Mouse (Mus musculus) forebrain, embryonic 14.5 days (tissue): Measurements from ENCODE around the gene Ttc22. TPM values are rescaled to one million over a fixed set of nuclear protein-coding genes. Genes with fewer than 3 reads are reported as not detected.

ENCODE experiments used
- ATAC-seq: fragments of 200-750 bp; cut with Nextera tagmentation; 2 replicates; pipeline ENCODE4 v1.8.0; 2017; ENCODE audit warnings: mild to moderate bottlenecking, moderate library complexity
- DNase-seq: peaks from one replicate; pipeline ENCODE4 v3.0.0-alpha.2; 2015; ENCODE audit warnings: low spot score
- H3K27ac ChIP-seq: fragments of 300-500 bp; sonication (generic); 2 replicates; pipeline ENCODE4 v1.5.1; 2014; ENCODE audit warnings: low read depth, mild to moderate bottlenecking, control low read depth, low read length, moderate library complexity
- H3K27me3 ChIP-seq: fragments of 300-500 bp; sonication (generic); replicated peaks from 2 replicates; pipeline ENCODE4 v1.6.1; 2014; ENCODE audit warnings: low read length, control low read depth, mixed read lengths; ENCODE audit not compliant: control insufficient read depth, insufficient read depth
- H3K36me3 ChIP-seq: fragments of 300-500 bp; sonication (generic); 2 replicates; pipeline ENCODE4 v1.6.1; 2014; ENCODE audit warnings: low read length, control low read depth; ENCODE audit not compliant: control insufficient read depth, insufficient read depth
- H3K4me1 ChIP-seq: fragments of 300-500 bp; sonication (generic); 2 replicates; pipeline ENCODE4 v1.6.1; 2014; ENCODE audit warnings: antibody characterized with exemption, low read length, control low read depth; ENCODE audit not compliant: control insufficient read depth, insufficient read depth
- H3K4me2 ChIP-seq: fragments of 300-500 bp; sonication (generic); 2 replicates; pipeline ENCODE4 v1.6.1; 2014; ENCODE audit warnings: mild to moderate bottlenecking, control low read depth, low read length
- H3K4me3 ChIP-seq: fragments of 300-500 bp; sonication (generic); 2 replicates; pipeline ENCODE4 v1.5.1; 2014; ENCODE audit warnings: low read depth, low read length, control low read depth
- H3K9ac ChIP-seq: fragments of 300-500 bp; sonication (generic); 2 replicates; pipeline ENCODE4 v1.6.1; 2014; ENCODE audit warnings: mild to moderate bottlenecking, low read length, control low read depth, moderate library complexity
- H3K9me3 ChIP-seq: fragments of 300-500 bp; sonication (generic); replicated peaks from 2 replicates; pipeline ENCODE4 v1.6.1; 2016; ENCODE audit warnings: low read length, control low read depth, mixed read lengths; ENCODE audit not compliant: control insufficient read depth
- WGBS: fragments of 180-500 bp; shearing (Covaris S2); extraction: QIAGEN DNeasy Blood & Tissue Kit; methylation state at CpG from one replicate; pipeline ENCODE4 v1.1.7; 2014; 5-methylcytosine and 5-hydroxymethylcytosine counted together
- polyA plus RNA-seq: library from polyadenylated mRNA; unstranded; fragments of >200 nt; fragmentation: Nextera tagmentation; extraction: Ambion mirVana; gene quantifications from 2 replicates; pipeline ENCODE4 v1.2.1, GENCODE M21; 2014

The Ttc22 gene
- polyA plus RNA-seq, 1 experiment from 2014 or later: 0.53 TPM

DNA sequence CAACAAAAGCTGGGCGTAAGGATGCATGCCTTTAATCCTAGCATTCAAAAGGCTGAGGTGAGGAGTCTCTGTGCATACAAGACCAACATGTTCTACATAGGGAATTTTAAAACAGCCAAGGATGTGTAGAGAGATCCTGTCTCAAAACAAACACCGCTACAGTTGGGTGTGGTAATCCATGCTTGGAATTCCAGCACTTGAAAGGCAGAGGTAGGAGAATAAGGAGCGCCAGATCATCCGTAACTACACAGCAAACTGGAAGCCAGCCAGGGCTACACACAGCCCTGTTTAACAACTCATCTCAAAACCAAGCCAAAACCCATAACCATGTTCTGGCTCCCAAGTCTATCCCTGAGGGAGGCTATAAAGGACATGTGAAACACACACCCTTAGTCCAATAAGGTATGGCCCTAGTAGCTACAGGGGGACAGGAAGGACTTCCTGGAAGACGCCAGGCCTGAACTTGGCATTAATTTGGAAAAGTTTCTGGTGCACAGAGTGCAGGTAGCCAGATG is 41.8 kb downstream of the Ttc22 start:
- DNase-seq: no peak
- no peak overlapping the region for H3K4me3 ChIP-seq
- WGBS: 89% methylated on average over 5 of the region's 5 CpGs
- H3K27me3 ChIP-seq: no peaks in the 10 kb centered on the region
- H3K9ac ChIP-seq: no peak overlapping the region
- H3K36me3 ChIP-seq: peaks cover 89% of the 10 kb centered on the region
- no peaks in the 10 kb centered on the region for H3K4me1 ChIP-seq
- no peaks in the 10 kb centered on the region for H3K9me3 ChIP-seq
- ATAC-seq: no peak
- H3K27ac ChIP-seq: no peak overlapping the region
- H3K4me2 ChIP-seq: no peak overlapping the region

GRCm38 (mm10) chr4:106664697-106665096 is 42.5 kb downstream of the Ttc22 start:
- H3K4me2 ChIP-seq: no peak overlapping the region
- ATAC-seq: no peak
- H3K9me3 ChIP-seq: no peaks in the 10 kb centered on the region
- no peaks in the 10 kb centered on the region for H3K4me1 ChIP-seq
- peaks cover 93% of the 10 kb centered on the region for H3K36me3 ChIP-seq
- no peak overlapping the region for H3K27ac ChIP-seq
- 91% methylated on average over 6 of the region's 6 CpGs for WGBS
- H3K4me3 ChIP-seq: no peak overlapping the region
- no peak for DNase-seq
- no peak overlapping the region for H3K9ac ChIP-seq
- no peaks in the 10 kb centered on the region for H3K27me3 ChIP-seq

- H3K4me1 ChIP-seq: no peaks in the 10 kb centered on the region
- WGBS: 100% methylated on average over 2 of the region's 2 CpGs
- DNase-seq (no peak), ATAC-seq (no peak)
- H3K9me3 ChIP-seq: no peaks in the 10 kb centered on the region
- H3K9ac ChIP-seq: no peak overlapping the region
- no peak overlapping the region for H3K27ac ChIP-seq
- no peaks in the 10 kb centered on the region for H3K27me3 ChIP-seq
- peaks cover 93% of the 10 kb centered on the region for H3K36me3 ChIP-seq
- no peak overlapping the region for H3K4me2 ChIP-seq
- no peak overlapping the region for H3K4me3 ChIP-seq
Measured at GRCm38 (mm10) chr4:106665269-106665668, 43.0 kb downstream of the Ttc22 start.

GRCm38 (mm10) chr4:106665673-106666072 is 43.4 kb downstream of the Ttc22 start:
- no peak overlapping the region for H3K27ac ChIP-seq
- WGBS: 91% methylated on average over 10 of the region's 10 CpGs
- H3K4me2 ChIP-seq: no peak overlapping the region
- DNase-seq: no peak
- H3K9me3 ChIP-seq: no peaks in the 10 kb centered on the region
- H3K27me3 ChIP-seq: no peaks in the 10 kb centered on the region
- no peak overlapping the region for H3K9ac ChIP-seq
- H3K36me3 ChIP-seq: peaks cover 93% of the 10 kb centered on the region
- no peak for ATAC-seq
- no peak overlapping the region for H3K4me3 ChIP-seq
- no peaks in the 10 kb centered on the region for H3K4me1 ChIP-seq

DNA sequence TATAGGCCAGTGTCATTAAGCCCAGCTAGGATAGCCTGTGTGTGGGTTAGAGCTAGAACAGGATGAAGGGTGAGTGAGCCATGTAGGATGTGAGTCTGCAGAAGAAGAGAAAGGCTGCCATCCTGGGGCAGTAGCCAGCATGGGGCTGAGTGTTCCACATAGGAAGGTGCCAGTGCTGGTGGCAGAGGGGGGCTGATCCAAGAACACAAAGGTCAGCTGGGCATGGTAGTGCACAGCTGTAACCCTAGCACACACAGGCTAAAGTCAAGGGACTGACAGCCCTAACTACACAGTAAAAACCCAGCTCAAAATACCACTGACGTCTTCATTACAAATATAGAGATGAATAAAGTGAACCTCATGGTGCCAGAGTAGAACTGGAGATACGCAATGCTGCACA is 44.3 kb downstream of the Ttc22 start:
- Histone ChIP-seq H3K9me3 (no peaks in the 10 kb centered on the region), H3K36me3 (peaks cover 94% of the 10 kb centered on the region), H3K4me2 (no peak overlapping the region), H3K27ac (no peak overlapping the region), H3K4me3 (no peak overlapping the region), H3K9ac (no peak overlapping the region), H3K27me3 (no peaks in the 10 kb centered on the region), H3K4me1 (no peaks in the 10 kb centered on the region)
- 95% methylated on average over 2 of the region's 2 CpGs for WGBS
- DNase-seq: no peak
- no peak for ATAC-seq

DNA sequence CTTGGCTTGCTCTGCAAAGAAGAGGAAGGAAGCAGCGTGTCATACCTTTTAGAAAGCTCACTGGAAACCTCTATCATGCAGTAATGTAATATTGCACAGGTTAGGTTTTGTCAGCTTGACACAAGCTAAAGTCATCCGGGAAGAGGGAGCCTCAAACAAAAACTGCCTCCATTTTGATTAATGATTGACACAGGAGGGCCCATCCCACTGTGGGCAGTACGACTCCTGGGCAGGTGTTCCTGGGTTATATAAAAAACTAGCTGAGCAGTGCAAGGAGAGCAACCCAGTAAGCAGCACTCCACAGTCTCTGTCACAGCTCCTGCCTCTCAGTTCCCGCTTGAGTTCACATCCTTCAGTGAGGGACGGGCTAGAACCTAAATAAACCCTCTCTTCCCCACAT is 54.5 kb downstream of the Ttc22 start:
- Histone ChIP-seq H3K27me3 (no peaks in the 10 kb centered on the region), H3K9me3 (no peaks in the 10 kb centered on the region), H3K27ac (no peak overlapping the region), H3K4me3 (no peak overlapping the region), H3K36me3 (peaks cover 45% of the 10 kb centered on the region), H3K4me2 (no peak overlapping the region), H3K9ac (no peak overlapping the region), H3K4me1 (peaks cover 7% of the 10 kb centered on the region)
- WGBS: 94% methylated on average over 5 of the region's 5 CpGs
- DNase-seq (no peak), ATAC-seq (no peak)

DNA sequence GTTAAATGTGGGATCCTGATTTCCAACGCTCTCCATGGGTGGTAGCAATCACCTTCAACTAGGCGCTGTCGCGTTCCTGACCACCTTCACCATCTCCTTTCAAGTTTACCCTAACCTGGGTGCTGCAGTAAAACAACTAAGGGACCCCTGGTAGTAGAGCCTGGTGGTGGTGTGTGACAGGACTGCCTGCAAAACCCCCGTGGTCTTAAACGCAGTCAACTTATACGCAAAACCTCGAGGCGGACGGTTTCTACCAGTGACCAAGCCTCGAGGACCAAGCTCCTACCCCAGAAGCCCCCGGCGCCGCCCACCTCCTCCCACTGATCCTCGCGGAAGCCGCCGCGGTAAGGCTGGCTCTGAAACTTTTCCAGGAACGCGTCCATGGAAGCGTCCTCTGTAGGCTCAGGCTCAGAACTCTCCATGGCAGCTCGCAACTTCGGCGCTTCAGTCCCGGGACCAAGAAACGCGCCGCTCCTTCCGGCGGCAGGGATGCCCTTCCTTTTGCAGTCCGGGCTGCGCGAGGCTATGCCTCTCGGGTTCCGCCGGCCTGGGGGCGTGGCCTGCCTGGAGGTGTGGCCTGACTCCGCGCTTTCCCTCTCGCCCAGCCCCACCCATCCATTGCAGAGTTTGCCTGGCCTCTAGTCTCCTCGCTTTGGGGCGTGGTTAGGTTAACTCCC is 56.3 kb downstream of the Ttc22 start, which contains the start of gene Ttc4:
TSS of gene Ttc4 (minus strand) at position 503 of the 677 bp plus-strand sequence.
- peak within 1 kb of the TSS; percentile 41; the same call in 1 of the 2 replicates for H3K27ac ChIP-seq
- under 1% methylated on average over 43 of the region's 43 CpGs for WGBS
- H3K4me2 ChIP-seq: peak within 1 kb of the TSS; percentile 86
- H3K9ac ChIP-seq: peak within 1 kb of the TSS; percentile 80
- no peaks in the 10 kb centered on the region for H3K9me3 ChIP-seq
- H3K4me3 ChIP-seq: peak within 1 kb of the TSS; percentile 79
- ATAC-seq (peak; percentile 99), DNase-seq (peak; percentile 93)
- H3K4me1 ChIP-seq: peaks cover 7% of the 10 kb centered on the region
- no peaks in the 10 kb centered on the region for H3K27me3 ChIP-seq
- peaks cover 28% of the 10 kb centered on the region for H3K36me3 ChIP-seq

- no peak overlapping the region for H3K9ac ChIP-seq
- peak; percentile 35 for ATAC-seq
Measured at GRCm38 (mm10) chr4:106679152-106679551, 56.9 kb downstream of the Ttc22 start.

GRCm38 (mm10) chr4:106680955-106681354 is 58.7 kb downstream of the Ttc22 start:
- no peaks in the 10 kb centered on the region for H3K9me3 ChIP-seq
- no peak overlapping the region for H3K4me3 ChIP-seq

More at GRCm38 (mm10) chr4:106679152-106679551, 56.9 kb downstream of the Ttc22 start:
- WGBS: 40% methylated on average over 3 of the region's 3 CpGs
- Histone ChIP-seq H3K27me3 (no peaks in the 10 kb centered on the region), H3K4me3 (peak overlapping the region; percentile 79), H3K9me3 (no peaks in the 10 kb centered on the region), H3K27ac (no peak overlapping the region), H3K36me3 (peaks cover 24% of the 10 kb centered on the region), H3K4me2 (peak overlapping the region; percentile 86), H3K4me1 (peaks cover 7% of the 10 kb centered on the region)
- no peak for DNase-seq

More at GRCm38 (mm10) chr4:106680955-106681354, 58.7 kb downstream of the Ttc22 start:
- Histone ChIP-seq H3K4me2 (no peak overlapping the region), H3K4me1 (peaks cover 7% of the 10 kb centered on the region), H3K9ac (no peak overlapping the region), H3K36me3 (peaks cover 9% of the 10 kb centered on the region), H3K27ac (no peak overlapping the region), H3K27me3 (no peaks in the 10 kb centered on the region)
- DNase-seq (no peak), ATAC-seq (no peak)
- 49% methylated on average over 2 of the region's 2 CpGs for WGBS
